Mouse (Mus musculus): ENCODE results near the gene Itga3.
A peak's percentile ranks its signal among the peaks of the same experiment; 100 is the strongest.

Itga3 gene

DNA sequence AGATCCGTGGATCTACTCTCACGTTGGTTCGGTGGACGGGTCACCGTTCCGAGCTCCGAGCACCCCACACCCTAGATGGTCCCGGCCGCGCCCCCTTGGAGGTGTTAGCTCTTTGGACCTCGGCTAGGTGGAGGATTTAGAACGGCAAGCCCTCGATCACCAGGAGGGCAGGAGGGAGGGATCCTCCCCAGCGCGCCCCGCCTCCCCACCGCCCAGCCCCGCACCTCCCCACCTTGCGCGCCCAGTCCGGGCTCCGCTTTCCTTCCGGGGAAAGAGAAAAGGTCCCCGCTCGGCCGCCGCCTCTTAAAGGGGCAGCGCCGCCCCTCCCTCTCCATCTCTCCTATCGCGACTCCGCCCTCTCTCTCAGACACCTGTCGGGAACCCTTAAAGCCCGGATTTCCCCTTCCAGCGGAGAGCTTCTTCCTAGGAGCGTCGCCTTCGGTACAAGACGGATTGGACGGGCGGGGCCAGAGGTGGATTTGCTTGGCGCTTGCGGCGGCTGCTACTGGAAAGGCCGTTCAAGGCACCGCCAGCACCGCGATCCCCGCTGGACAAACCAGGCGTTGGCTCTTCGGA lies at the start of gene Itga3:
Itga3 (minus strand) TSS at position 266 of the 576 bp plus-strand sequence.
- peak; percentile 90 for DNase-seq (ENCODE audit: low spot score)

DNA sequence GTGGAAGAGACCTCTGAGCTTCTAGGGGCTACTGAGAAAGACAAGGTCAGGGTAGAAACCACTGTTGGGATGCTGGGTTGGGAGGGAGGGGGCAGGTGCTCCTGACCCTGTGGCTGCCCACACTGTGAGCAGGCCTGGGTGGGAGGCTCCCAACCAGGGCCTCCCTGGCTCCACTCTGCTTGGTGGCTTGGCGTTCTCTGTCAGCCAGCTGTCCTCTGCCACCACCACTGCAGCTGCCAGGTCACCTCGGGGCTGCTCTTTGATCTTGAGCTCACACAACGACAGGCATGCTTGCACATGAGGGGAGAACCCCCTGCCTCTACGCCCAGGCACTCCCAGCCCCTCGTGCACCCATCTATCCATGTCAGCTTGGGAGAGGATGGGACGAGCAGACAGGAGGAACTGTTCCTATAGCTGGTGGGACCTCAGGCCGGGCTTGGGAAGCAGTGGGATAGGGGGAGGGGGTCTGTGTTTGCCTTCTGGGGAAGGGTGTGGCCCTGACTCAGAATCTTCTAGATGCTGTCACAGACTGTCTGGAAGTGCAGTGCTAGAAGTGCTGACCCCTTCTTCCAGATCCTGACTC lies 48.9 kb upstream of the Itga3 start:
- DNase-seq (ENCODE audit: low spot score), result no peak

DNA sequence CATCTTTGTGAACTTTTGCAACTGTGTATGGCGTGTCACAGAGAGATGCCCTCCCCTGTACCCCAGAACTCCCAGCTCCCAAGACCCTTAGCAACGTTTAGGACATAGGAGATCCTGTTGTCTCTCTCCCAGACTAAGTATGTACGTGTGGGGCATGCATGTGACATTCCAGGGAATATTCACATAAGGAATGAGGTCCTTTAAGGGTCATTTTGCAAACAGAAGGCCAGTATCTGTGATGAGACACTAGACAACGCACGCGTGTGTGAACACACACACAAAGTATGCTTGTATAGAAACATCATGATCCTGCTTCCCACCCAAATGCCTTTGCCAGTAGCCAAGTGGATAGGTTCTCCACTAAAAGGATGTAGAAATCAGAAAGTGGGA lies 45.5 kb upstream of the Itga3 start:
- DNase-seq (ENCODE audit: low spot score), result no peak

DNA sequence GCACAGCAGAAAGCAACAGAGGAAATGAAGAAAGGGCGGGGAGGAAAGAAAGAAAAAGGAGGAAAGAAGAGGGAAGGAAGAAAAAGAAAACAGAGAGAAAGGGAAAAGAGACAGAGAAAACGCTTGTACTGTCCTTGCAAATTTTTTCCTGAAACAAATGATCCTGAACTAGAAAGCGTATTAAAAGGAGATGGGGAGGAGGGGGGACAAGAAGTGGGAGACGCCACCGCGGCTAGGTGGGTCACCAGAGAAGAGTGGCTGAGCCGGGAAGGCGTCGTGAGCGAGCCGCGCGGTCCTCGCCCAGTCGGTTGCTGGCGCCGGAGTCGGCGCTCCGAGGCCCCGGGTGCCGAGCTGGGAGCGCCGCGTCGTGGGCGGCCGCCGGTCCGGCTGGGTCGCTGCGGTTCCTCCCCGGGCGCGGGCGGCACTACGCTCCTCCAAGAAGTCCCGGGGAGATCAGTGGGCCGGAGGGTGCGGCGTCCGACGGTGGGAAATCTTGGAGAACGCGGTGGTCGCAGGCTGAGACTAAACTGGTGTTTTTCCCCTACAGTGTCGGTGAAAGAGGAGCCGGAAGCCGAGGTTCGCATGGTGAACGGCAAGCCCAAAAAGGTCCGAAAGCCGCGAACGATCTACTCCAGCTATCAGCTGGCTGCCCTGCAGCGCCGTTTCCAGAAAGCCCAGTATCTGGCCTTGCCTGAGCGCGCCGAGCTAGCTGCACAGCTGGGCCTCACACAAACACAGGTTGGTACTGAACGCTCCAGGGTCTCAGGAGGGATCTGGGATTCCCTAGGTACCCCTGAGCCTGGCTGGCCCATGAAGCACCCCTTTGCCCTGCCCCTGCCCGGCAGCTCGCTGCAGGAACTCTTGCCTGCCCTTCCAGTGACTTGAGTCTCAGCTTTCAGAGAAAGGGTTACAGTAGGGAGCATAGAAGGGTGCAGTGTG lies 44.8 kb upstream of the Itga3 start:
- no peak for DNase-seq (ENCODE audit: low spot score)

DNA sequence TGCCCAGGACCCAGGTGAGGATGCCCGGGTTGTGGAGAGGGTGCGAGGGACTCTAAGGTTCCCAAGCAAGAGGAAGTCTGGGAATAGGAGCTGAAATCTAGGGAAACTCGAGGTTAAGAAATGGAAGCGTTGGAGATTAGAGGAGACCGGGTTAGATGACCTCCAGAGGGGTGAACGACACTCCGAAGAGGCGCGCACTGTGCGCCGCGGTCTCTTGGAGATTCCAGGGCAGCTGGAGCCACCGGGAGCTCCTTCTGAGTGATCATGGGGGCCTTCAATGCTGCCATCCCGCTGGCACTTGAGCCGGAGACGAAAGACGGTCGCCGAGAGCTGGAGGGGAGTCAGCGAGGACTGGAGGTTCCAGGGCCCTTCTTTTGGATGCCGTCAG lies 44.0 kb upstream of the Itga3 start:
- DNase-seq (ENCODE audit: low spot score), result no peak

DNA sequence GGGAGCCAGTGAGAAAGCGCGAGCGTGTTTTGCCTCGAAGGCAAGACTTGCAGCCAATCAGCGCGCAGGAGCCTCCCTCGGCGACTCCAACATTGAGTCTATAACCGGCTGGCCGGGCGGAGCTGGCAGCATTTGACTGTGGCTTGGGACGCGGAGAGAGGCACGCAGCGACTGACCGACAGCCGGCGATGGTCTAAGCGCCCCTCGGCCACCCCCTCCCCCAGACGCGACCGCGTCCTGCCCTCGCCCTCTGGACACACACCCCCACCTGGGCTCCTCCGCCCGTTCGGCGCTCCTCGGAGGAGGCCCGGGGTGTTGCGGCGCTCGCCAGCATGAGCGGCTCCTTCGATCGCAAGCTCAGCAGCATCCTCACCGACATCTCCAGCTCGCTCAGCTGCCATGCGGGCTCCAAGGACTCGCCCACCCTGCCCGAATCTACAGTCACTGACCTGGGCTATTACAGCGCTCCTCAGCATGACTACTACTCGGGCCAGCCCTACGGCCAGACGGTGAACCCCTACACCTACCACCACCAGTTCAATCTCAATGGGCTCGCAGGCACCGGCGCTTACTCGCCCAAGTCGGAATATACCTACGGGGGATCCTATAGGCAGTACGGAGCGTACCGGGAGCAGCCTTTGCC lies 43.5 kb upstream of the Itga3 start, which contains the start of gene Dlx3:
Dlx3 (plus strand) TSS at position 130 of the 643 bp plus-strand sequence.
- peak; percentile 50 for DNase-seq (ENCODE audit: low spot score)

DNA sequence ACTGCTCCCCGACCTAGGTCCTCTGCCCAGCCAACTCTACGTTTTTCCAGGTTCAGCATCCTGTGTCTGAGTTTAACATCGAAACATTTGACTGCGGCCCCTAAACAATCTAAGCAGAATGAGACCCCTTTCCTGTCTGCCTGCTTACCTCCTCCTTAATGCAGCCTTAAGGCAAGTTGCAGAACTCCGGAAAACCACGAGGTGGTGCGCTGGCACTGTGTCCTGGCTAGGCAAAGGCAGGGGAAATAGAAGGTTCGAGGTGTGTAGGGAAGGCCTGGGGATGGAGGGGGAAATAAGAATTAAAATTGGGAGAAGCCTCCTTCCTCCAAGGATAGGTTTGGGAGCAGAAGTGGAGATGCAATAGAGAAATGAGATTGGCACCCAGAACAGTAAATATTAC lies 41.9 kb upstream of the Itga3 start:
- DNase-seq (ENCODE audit: low spot score), result peak; percentile 82

DNA sequence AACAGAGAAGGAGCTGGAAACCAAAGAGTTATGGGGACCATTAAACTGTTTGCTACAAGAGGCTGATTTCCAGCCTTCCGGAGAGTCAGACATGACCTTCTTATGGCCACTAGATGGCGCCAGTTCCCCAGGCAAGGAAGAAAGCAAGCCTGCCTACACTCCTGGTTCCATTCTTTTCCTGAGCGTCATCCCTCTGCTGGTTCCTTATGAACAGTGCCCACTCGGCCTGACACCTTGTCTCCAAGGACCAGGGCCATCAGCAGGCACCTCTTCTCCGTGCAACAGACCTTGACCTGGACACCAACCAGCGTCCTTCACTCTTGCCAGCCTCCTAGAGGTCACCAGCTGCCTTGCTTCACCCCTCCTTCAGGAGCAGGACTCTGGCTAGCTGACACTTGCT lies 40.4 kb upstream of the Itga3 start:
- peak; percentile 73 for DNase-seq (ENCODE audit: low spot score)

DNA sequence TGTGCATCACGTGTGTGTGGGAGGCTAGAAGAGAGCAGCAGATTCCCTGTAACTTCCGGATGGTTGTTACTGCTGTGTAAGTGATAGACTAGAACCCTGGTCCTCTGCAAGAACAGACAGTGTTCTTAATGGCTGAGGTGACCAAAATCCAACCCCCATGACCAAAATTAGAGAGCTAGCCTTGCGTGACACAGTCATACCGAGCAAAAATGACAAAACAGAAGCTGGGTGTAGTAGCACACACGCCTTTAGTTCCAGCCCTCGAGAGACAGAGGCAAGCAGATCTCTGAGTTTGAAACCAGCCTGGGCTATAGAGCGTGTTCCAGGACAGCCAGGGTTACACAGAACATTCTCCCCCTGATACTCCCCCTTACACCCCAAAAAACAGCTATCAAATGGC lies 33.5 kb upstream of the Itga3 start:
- DNase-seq (ENCODE audit: low spot score), result no peak

DNA sequence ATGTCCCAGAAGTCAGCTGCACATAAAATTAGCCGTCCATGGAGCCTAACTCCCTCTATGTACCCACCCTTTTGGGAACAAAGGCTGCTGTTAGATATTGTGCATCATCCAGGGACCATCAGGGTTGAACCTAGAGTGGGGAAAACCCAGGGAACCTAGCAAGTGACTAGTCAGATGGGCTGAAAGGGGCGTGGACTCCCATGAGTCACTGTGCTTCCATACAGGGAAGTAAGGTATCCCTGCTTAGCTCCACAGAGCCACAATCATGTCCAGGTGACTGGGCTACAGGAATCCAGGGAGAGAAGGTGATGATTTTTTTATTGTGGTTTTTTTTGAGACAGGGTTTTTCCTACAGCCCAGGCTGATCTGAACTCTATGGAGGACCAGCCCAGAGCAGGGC lies 32.4 kb upstream of the Itga3 start:
- DNase-seq (ENCODE audit: low spot score), result no peak

DNA sequence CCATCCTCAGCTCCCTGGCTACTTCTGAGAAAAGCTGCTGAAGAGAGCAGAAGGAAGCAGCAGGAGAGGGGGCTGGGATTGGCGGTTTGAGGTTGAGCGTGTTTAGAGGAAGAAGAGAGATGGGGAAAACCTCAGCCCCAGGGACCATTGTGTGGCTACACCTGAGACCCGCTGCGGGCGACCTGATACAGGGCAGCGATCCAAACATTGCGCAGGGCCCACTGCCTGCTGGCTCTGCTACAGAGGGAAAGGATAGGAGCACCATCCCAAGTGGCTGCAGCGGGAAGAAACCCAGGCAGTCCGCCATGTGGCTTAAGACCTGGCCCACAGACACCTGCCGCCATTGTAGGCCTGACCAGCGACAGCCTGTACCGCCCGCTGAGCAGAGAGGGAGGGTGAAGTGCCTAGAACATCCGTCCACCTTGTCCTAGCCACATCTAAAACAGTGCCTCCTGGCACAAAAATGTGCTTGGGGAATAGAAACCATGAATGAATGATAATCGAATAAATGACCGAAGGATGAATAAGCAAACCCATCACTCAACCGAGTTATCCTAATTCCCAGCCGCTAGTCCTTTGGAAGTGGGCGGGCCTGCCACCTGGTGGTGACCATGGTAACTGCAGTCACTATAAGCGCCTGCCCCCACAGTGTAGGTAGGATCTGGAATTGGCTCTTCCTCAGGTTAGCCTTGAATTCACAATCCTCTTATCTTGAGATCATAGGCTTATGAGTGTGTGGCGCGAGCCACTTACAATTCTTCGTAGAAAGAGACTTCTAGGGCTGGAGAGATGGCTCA lies 30.0 kb upstream of the Itga3 start:
- DNase-seq (ENCODE audit: low spot score), result peak; percentile 84

DNA sequence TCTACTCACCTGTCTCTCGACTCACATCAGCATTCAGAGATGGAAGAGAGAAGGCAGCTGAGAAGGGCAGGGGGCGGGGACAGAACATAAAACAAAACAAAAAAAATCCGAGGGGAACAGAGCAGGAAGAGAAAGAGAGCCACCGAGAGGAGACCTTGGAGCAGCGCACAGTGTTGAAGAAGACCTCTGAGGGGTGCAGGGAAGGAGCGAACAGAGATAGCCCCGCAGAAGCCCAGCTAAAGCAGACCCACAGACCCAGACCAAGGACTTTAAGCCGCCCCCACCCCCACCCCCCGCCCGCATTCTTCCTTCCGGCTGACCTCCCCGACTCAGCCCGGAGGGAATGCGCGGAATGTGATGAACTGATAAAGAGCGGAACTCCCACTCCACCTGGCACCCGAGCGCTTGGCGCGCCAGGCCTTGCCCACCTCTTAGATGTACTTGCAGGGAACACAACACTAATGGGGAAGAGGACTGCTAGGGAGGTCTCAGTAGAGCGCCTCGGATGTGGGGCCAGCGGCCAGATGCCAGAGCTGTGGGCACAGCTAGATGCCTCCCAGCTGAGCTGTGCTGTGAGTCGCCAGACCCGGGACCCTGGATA lies 28.8 kb upstream of the Itga3 start:
- peak; percentile 70 for DNase-seq (ENCODE audit: low spot score)

DNA sequence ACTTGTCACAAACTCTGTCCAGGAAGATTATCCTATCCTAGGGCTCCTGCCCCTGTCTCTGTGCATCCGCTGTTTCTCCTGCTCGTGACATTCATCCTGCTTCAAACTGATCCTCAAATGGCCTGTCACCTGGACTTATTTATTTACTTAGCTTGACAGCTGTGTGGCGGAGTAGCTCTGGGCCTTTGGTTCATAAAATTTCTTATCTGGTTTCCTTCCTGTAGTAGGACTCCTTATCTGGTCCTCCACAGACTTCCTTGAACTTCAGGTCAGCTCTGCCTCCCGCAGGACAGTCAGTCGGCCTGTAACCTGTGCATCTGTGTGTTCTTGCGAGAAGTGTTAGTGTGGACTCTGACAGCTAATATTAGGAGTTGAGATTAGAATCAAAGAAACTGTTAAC lies 27.7 kb upstream of the Itga3 start:
- DNase-seq (ENCODE audit: low spot score), result no peak

DNA sequence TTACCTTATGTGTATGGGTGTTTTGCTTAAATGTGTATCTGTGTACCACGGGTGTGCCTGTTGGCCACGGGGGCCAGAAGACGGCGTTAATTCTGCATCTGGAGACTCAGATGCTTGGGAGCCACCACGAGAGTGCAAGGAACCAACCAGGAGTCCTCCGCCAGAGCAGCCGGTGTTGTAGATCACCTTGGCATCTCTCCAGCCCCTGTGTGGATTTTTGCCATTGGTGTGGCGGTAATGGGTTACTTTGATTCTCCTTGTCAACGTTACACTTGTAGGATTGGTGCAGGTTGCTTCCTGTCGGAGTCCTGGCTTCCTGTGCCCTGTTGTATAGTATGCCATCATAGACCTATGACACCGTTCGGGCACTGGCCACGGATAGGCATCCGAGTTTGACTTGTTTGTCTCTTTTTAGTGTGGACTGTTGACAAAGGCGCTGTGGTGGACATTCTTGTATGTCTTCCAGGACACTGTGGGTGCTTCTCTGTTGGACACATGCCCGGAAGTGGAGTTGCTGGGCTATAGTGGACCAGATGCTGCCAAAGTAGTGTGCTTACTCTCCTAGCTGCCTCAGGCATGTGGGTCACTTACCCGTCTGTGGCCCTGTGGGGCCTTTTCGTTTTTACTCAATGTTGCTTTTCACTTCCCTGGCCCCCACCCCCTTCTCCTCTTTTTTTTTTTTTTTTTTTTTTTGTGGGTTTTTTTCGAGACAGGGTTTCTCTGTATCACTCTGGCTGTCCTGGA lies 25.7 kb upstream of the Itga3 start:
- DNase-seq (ENCODE audit: low spot score), result no peak

DNA sequence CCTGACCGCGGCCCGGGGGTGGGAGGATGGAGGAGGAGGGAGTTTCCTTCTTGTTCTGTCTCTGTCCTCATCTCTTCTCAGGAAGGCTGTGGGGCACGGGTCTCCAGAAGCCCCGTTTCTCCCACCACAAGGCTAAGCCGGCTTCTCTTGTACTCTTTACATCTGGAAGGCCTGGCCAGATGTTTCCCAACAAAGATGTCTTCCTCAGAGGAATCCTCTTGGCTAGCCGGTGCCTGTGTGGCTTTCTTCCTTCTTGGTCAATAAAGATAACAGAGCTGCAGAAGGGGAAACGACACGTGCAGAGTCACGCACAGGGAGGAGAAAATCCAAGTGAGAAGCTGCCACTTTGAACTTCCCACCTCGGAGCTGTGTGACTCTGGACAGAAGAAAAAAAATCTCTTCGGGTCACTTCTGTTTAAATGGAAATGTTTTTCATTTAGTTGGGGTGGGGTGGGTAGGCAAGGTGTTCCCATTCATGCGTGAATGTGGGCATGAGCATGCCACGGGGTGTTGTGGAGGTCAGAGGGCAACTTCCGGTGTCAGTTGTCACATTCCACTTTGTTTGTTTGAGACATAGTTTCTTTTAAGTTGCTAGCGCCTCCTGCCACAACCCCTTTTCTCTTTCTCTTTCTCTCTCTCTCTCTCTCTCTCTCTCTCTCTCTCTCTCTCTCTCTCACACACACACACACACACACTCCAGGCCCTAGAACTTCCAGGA lies 24.6 kb upstream of the Itga3 start:
- DNase-seq (ENCODE audit: low spot score), result no peak

DNA sequence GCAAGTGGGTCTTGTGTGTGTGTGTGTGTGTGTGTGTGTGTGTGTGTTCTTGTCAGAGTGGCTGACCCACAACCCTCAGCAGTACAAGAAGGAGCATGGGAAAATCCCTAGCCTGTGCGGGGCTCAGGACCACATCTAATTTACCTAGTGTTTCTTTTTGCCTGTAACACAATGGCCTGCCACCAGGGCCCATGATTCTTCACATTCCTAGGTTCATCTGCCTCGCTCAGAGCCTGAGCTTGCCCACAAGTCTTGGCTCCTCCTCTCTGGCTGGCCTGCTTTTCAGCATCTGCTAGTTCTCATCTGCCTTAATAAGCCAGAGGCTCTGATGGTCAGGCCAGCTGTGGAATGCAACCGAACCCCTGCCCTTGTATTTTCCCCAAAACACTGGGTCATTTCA lies 23.8 kb upstream of the Itga3 start:
- peak; percentile 56 for DNase-seq (ENCODE audit: low spot score)

DNA sequence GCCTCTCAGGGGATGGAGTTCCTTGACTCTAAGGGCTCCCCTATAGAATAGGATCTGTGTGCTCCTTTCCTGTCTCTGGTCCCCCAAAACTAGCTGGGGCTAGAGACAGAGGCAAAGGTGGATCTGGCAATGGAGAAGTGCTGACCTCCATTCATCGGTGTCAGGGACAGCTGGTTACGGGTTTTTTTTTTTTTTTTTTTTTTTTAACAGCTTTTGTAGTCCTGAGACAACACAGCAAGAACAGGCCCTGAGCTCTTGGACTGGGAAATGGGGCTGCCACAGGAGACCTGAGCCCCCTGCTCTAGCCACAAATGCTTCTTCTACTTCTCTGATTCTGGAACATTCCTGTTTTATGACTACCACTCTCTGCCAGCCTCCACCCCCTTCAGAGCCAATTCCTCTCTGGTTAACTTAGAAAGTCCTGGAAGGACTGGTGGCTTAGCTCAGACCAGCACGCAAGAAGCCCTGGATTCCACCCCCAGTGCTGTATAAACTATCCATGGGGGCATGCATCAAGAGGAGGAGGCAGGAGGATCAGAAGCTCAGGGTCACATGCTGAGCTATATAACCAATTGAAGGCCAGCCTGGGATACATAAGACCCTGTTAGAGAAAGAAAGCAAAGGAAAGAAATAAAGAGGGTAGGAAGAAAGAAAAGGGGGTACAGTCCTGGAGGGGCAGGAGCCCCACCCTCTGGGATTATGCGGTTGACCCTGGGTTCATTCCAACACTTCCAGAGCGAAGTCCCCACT lies 21.9 kb upstream of the Itga3 start:
- DNase-seq (ENCODE audit: low spot score), result no peak

DNA sequence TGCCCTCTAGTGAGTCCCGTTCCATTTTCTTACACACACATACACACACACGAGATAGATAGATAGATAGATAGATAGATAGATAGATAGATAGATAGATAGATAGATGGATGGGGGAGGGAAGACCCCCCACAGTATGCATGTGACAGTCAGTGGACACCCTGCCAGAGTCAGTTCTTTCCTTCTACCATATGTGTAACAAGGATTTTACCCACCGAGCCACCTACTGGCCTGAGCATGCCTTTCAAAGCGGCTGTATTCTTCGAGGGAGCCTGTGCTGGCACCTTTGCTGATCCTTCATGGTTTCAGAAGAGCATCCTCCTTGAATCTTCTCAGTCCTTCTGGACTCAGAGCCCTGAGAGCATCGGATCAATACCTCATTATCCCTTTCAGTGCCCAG lies 21.3 kb upstream of the Itga3 start:
- DNase-seq (ENCODE audit: low spot score), result no peak

Data from urinary bladder, postnatal 14 days (tissue).